Mouse (Mus musculus): ENCODE results near the gene Nmnat2.

GRCm38 (mm10) chr1:153053619-153054018, 98.8 kb downstream of the Nmnat2 start:
- TF ChIP-seq CTCF (IDR thresholded peaks at IDR 0.05; ENCODE audit: low read depth) = no peak
- no peak for TF ChIP-seq EP300 (optimal IDR thresholded peaks at IDR 0.05)

Data from stomach, postnatal 0 days (tissue).